Mouse (Mus musculus): ENCODE results near the gene A1cf. TPM values are rescaled to one million over a fixed set of nuclear protein-coding genes. Genes with fewer than 3 reads are reported as not detected.

The A1cf gene
- polyA plus RNA-seq, 1 experiment: not detected

GRCm38 (mm10) chr19:31895971-31896370 lies 27.4 kb downstream of the A1cf start:
- TF ChIP-seq POLR2A (IDR thresholded peaks at IDR 0.05; ENCODE audit: insufficient read length, low read depth) (no peak), POLR2AphosphoS2 (IDR thresholded peaks at IDR 0.05; ENCODE audit: insufficient read length, low read depth) (no peak), E2F4 (IDR thresholded peaks at IDR 0.05; ENCODE audit: insufficient read depth) (no peak), CEBPB (IDR thresholded peaks at IDR 0.05; ENCODE audit: insufficient read depth, poor library complexity, severe bottlenecking) (no peak), MAX (IDR thresholded peaks at IDR 0.05; ENCODE audit: low read depth) (no peak), MYOD1 (IDR thresholded peaks at IDR 0.05; ENCODE audit: control insufficient read depth in 1 of 3, insufficient read length in 2 of 3, low read depth in 2 of 3) (no peak), TCF12 (IDR thresholded peaks at IDR 0.05; ENCODE audit: insufficient read depth, poor library complexity, severe bottlenecking) (no peak), TCF3 (IDR thresholded peaks at IDR 0.05; ENCODE audit: insufficient read length, low read depth) (no peak), USF1 (IDR thresholded peaks at IDR 0.05; ENCODE audit: low read depth) (no peak), REST (IDR thresholded peaks at IDR 0.05; ENCODE audit: insufficient read depth, insufficient read length) (no peak), MYOG (IDR thresholded peaks at IDR 0.05; ENCODE audit: control insufficient read depth in 1 of 3, insufficient read depth in 1 of 3, insufficient read length in 2 of 3, low read depth in 2 of 3) (no peak), SRF (IDR thresholded peaks at IDR 0.05; ENCODE audit: control insufficient read depth, insufficient read length, low read depth) (no peak)
- Histone ChIP-seq H3K27me3 (ENCODE audit: control insufficient read depth, insufficient read depth, insufficient read length) (no peaks in the 10 kb centered on the region), H3ac (ENCODE audit: control insufficient read depth, insufficient read length) (no peak overlapping the region), H3K36me3 (ENCODE audit: control insufficient read depth, insufficient read depth) (no peaks in the 10 kb centered on the region), H3K79me2 (ENCODE audit: control insufficient read depth, insufficient read depth) (no peaks in the 10 kb centered on the region), H3K4me2 (ENCODE audit: low read depth) (no peak overlapping the region), H3K4me3 (no peak overlapping the region)

- H3ac ChIP-seq (ENCODE audit: control insufficient read depth, insufficient read length): no peak overlapping the region
- TF ChIP-seq REST (IDR thresholded peaks at IDR 0.05; ENCODE audit: insufficient read depth, insufficient read length): no peak
- no peak for TF ChIP-seq USF1 (IDR thresholded peaks at IDR 0.05; ENCODE audit: low read depth)
- TF ChIP-seq E2F4 (IDR thresholded peaks at IDR 0.05; ENCODE audit: insufficient read depth): no peak
- TF ChIP-seq MYOD1 (IDR thresholded peaks at IDR 0.05; ENCODE audit: control insufficient read depth in 1 of 3, insufficient read length in 2 of 3, low read depth in 2 of 3): no peak
- TF ChIP-seq SRF (IDR thresholded peaks at IDR 0.05; ENCODE audit: control insufficient read depth, insufficient read length, low read depth): no peak
- no peak for TF ChIP-seq POLR2AphosphoS2 (IDR thresholded peaks at IDR 0.05; ENCODE audit: insufficient read length, low read depth)
- no peak for TF ChIP-seq TCF12 (IDR thresholded peaks at IDR 0.05; ENCODE audit: insufficient read depth, poor library complexity, severe bottlenecking)
- no peak for TF ChIP-seq MAX (IDR thresholded peaks at IDR 0.05; ENCODE audit: low read depth)
- no peak for TF ChIP-seq MYOG (IDR thresholded peaks at IDR 0.05; ENCODE audit: control insufficient read depth in 1 of 3, insufficient read depth in 1 of 3, insufficient read length in 2 of 3, low read depth in 2 of 3)
- no peak for TF ChIP-seq CEBPB (IDR thresholded peaks at IDR 0.05; ENCODE audit: insufficient read depth, poor library complexity, severe bottlenecking)
- TF ChIP-seq POLR2A (IDR thresholded peaks at IDR 0.05; ENCODE audit: insufficient read length, low read depth): no peak
- TF ChIP-seq TCF3 (IDR thresholded peaks at IDR 0.05; ENCODE audit: insufficient read length, low read depth): no peak
- no peak overlapping the region for H3K4me3 ChIP-seq
- no peak overlapping the region for H3K4me2 ChIP-seq (ENCODE audit: low read depth)
- H3K79me2 ChIP-seq (ENCODE audit: control insufficient read depth, insufficient read depth): no peaks in the 10 kb centered on the region
- no peaks in the 10 kb centered on the region for H3K27me3 ChIP-seq (ENCODE audit: control insufficient read depth, insufficient read depth, insufficient read length)
- H3K36me3 ChIP-seq (ENCODE audit: control insufficient read depth, insufficient read depth): no peaks in the 10 kb centered on the region
Observed at GRCm38 (mm10) chr19:31896711-31897110, 28.1 kb downstream of the A1cf start.

- no peaks in the 10 kb centered on the region for H3K79me2 ChIP-seq (ENCODE audit: control insufficient read depth, insufficient read depth)
- TF ChIP-seq MYOD1 (IDR thresholded peaks at IDR 0.05; ENCODE audit: control insufficient read depth in 1 of 3, insufficient read length in 2 of 3, low read depth in 2 of 3): no peak
- peak in 1 of 3 experiments; percentile 21 for TF ChIP-seq MYOG (IDR thresholded peaks at IDR 0.05; ENCODE audit: control insufficient read depth in 1 of 3, insufficient read depth in 1 of 3, insufficient read length in 2 of 3, low read depth in 2 of 3)
- no peak overlapping the region for H3ac ChIP-seq (ENCODE audit: control insufficient read depth, insufficient read length)
- H3K4me3 ChIP-seq: no peak overlapping the region
- no peaks in the 10 kb centered on the region for H3K27me3 ChIP-seq (ENCODE audit: control insufficient read depth, insufficient read depth, insufficient read length)
- H3K4me2 ChIP-seq (ENCODE audit: low read depth): no peak overlapping the region
- no peaks in the 10 kb centered on the region for H3K36me3 ChIP-seq (ENCODE audit: control insufficient read depth, insufficient read depth)
Observed at GRCm38 (mm10) chr19:31905671-31906070, 37.1 kb downstream of the A1cf start.

DNA sequence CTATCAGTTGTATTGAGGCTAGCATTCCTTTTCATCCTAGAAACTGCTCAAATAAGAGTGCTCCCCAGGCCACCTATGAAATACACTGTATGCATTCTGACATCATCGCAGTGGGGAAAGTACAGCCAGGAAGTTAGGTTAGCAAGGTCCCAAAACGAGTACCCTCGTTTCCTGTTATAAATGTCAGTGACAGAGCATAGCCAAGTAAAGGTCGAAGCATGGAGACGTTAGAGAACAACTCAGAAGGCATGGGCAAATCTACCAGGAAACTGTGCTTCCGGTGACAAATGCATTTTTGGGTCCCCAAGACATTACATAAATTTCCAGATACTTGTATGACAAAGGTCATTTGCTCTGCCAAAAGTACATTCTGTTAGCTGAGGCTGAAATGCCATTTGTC lies 41.9 kb downstream of the A1cf start:
- Histone ChIP-seq H3K27me3 (ENCODE audit: control insufficient read depth, insufficient read depth, insufficient read length) (no peaks in the 10 kb centered on the region), H3K79me2 (ENCODE audit: control insufficient read depth, insufficient read depth) (no peaks in the 10 kb centered on the region), H3ac (ENCODE audit: control insufficient read depth, insufficient read length) (no peak overlapping the region), H3K4me2 (ENCODE audit: low read depth) (no peak overlapping the region), H3K4me3 (no peak overlapping the region), H3K36me3 (ENCODE audit: control insufficient read depth, insufficient read depth) (no peaks in the 10 kb centered on the region)
- TF ChIP-seq TCF12 (IDR thresholded peaks at IDR 0.05; ENCODE audit: insufficient read depth, poor library complexity, severe bottlenecking) (no peak), USF1 (IDR thresholded peaks at IDR 0.05; ENCODE audit: low read depth) (no peak), SRF (IDR thresholded peaks at IDR 0.05; ENCODE audit: control insufficient read depth, insufficient read length, low read depth) (no peak), E2F4 (IDR thresholded peaks at IDR 0.05; ENCODE audit: insufficient read depth) (no peak), MYOG (IDR thresholded peaks at IDR 0.05; ENCODE audit: control insufficient read depth in 1 of 3, insufficient read depth in 1 of 3, insufficient read length in 2 of 3, low read depth in 2 of 3) (no peak), CEBPB (IDR thresholded peaks at IDR 0.05; ENCODE audit: insufficient read depth, poor library complexity, severe bottlenecking) (no peak), REST (IDR thresholded peaks at IDR 0.05; ENCODE audit: insufficient read depth, insufficient read length) (no peak), MAX (IDR thresholded peaks at IDR 0.05; ENCODE audit: low read depth) (no peak), TCF3 (IDR thresholded peaks at IDR 0.05; ENCODE audit: insufficient read length, low read depth) (no peak), POLR2AphosphoS2 (IDR thresholded peaks at IDR 0.05; ENCODE audit: insufficient read length, low read depth) (no peak)

DNA sequence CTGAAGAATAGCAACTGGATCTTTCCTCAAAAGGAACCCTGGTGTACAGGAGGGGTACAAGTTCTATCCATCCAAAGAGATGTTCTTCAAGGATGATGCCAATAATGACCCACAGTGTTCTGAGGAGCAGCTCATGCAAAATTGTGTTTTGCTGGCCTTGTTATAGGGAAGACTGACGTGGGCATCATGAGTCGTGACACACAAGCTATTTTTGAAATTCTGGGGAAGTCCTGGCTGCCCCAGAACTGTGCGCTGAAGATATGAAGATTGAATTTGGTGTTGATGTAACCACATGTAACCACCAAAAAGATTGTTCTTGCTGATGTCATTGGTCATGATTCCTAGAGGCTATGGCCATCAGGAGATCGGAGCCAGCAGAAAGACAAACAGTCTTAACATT lies 45.4 kb downstream of the A1cf start:
- TF ChIP-seq POLR2A (IDR thresholded peaks at IDR 0.05; ENCODE audit: insufficient read length, low read depth) (no peak), MAX (IDR thresholded peaks at IDR 0.05; ENCODE audit: low read depth) (no peak), CEBPB (IDR thresholded peaks at IDR 0.05; ENCODE audit: insufficient read depth, poor library complexity, severe bottlenecking) (no peak), MYOD1 (IDR thresholded peaks at IDR 0.05; ENCODE audit: control insufficient read depth in 1 of 3, insufficient read length in 2 of 3, low read depth in 2 of 3) (no peak), REST (IDR thresholded peaks at IDR 0.05; ENCODE audit: insufficient read depth, insufficient read length) (no peak), SRF (IDR thresholded peaks at IDR 0.05; ENCODE audit: control insufficient read depth, insufficient read length, low read depth) (no peak), POLR2AphosphoS2 (IDR thresholded peaks at IDR 0.05; ENCODE audit: insufficient read length, low read depth) (no peak), MYOG (IDR thresholded peaks at IDR 0.05; ENCODE audit: control insufficient read depth in 1 of 3, insufficient read depth in 1 of 3, insufficient read length in 2 of 3, low read depth in 2 of 3) (no peak), TCF3 (IDR thresholded peaks at IDR 0.05; ENCODE audit: insufficient read length, low read depth) (no peak), USF1 (IDR thresholded peaks at IDR 0.05; ENCODE audit: low read depth) (no peak)
- H3K4me3 ChIP-seq: no peak overlapping the region
- H3K4me2 ChIP-seq (ENCODE audit: low read depth): no peak overlapping the region
- no peaks in the 10 kb centered on the region for H3K36me3 ChIP-seq (ENCODE audit: control insufficient read depth, insufficient read depth)
- H3K27me3 ChIP-seq (ENCODE audit: control insufficient read depth, insufficient read depth, insufficient read length): no peaks in the 10 kb centered on the region
- no peak overlapping the region for H3ac ChIP-seq (ENCODE audit: control insufficient read depth, insufficient read length)
- no peaks in the 10 kb centered on the region for H3K79me2 ChIP-seq (ENCODE audit: control insufficient read depth, insufficient read depth)
